Mouse (Mus musculus) hindbrain, embryonic 13.5 days (tissue): ENCODE results near the gene Asxl1. TPM values are rescaled to one million over a fixed set of nuclear protein-coding genes. Genes with fewer than 3 reads are reported as not detected.
"Not testable (repeated sequence)": the region's sequence is repeated elsewhere in the genome, so short reads cannot be mapped to it uniquely, and the experiment has no call there.

ENCODE experiments used
- ATAC-seq: fragments of 200-750 bp; cut with Nextera tagmentation; 2 replicates; pipeline ENCODE4 v1.8.0; 2017; ENCODE audit warnings: moderate TSS enrichment; ENCODE audit not compliant: low FRiP score
- H3K27ac ChIP-seq: fragments of 300-500 bp; sonication (generic); 2 replicates; pipeline ENCODE4 v1.5.1; 2015; ENCODE audit warnings: inconsistent platforms, mild to moderate bottlenecking, moderate library complexity
- H3K27me3 ChIP-seq: fragments of 300-500 bp; sonication (generic); 2 replicates; pipeline ENCODE4 v1.6.1; 2015; ENCODE audit warnings: mild to moderate bottlenecking, inconsistent platforms
- H3K36me3 ChIP-seq: fragments of 300-500 bp; sonication (generic); 2 replicates; pipeline ENCODE4 v1.6.1; 2015; ENCODE audit warnings: mild to moderate bottlenecking, inconsistent platforms
- H3K4me1 ChIP-seq: fragments of 300-500 bp; sonication (generic); replicated peaks from 2 replicates; pipeline ENCODE4 v1.6.1; 2015; ENCODE audit warnings: inconsistent platforms
- H3K4me2 ChIP-seq: fragments of 300-500 bp; sonication (generic); 2 replicates; pipeline ENCODE4 v1.6.1; 2015; ENCODE audit warnings: inconsistent platforms, mild to moderate bottlenecking, moderate library complexity
- H3K4me3 ChIP-seq: fragments of 300-500 bp; sonication (generic); 2 replicates; pipeline ENCODE4 v1.5.1; 2015; ENCODE audit warnings: mild to moderate bottlenecking, inconsistent platforms
- H3K9ac ChIP-seq: fragments of 300-500 bp; sonication (generic); 2 replicates; pipeline ENCODE4 v1.6.1; 2015; ENCODE audit warnings: mild to moderate bottlenecking, inconsistent platforms
- H3K9me3 ChIP-seq: fragments of 300-500 bp; sonication (generic); 2 replicates; pipeline ENCODE4 v1.6.1; 2016; ENCODE audit warnings: inconsistent platforms
- WGBS: fragments of 180-500 bp; shearing (Covaris S2); methylation state at CpG from one replicate; pipeline ENCODE4 v1.1.7; 2015; 5-methylcytosine and 5-hydroxymethylcytosine counted together
- polyA plus RNA-seq: library from polyadenylated mRNA; unstranded; fragments of >200 nt; fragmentation: Nextera tagmentation; extraction: Ambion mirVana; gene quantifications from 2 replicates; pipeline ENCODE4 v1.2.1, GENCODE M21; 2015

Gene Asxl1
- polyA plus RNA-seq, 1 experiment from 2014 or later, result 10.2 TPM

DNA sequence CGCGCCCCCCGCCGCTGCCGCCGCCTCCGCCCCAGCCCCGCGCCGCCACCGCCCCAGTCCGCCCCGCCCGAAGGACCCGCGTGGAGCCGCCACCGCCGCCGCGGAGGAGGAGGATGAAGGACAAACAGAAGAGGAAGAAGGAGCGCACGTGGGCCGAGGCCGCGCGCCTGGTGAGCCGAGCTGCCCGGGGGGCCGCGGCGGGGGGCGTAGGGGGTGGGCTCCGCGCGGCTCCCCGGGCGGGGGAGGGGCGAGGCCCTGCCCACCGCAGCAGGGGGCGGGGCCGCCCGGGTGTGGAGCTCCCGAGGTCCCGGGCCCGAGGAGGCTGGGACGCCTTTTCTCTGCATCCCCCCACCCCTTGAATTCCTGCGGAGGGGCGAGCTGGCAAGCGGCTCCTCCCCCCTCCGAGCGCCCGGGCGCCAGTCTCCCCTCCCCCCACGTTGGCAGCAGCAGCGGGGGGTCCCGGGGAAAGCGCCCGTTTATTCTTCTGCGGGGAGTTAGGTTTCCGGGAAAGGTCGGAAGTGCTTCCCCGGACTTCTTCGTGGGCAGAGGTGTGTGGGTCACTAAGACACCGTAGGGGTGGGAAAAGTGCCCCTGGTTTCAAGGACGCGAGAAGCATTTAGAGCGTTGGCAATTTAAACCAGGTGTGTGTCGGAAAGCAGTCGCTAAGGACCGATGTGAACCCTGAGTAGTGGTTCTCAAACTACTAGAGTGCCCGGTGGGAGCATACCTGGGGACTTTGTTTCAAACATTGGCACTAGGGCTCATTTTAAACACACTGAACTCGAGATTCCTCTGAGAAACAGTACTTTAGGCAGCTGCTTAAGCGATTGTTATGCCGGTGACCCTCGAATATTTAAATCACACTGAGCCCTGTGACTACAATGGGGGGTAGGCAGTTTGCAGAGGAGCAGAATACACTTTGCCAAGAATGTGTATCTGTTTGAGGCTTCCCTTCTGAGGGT is 873 bp downstream of the Asxl1 start:
- H3K9ac ChIP-seq, result peak overlapping the region; percentile 95
- no peaks in the 10 kb centered on the region for H3K9me3 ChIP-seq
- H3K27me3 ChIP-seq, result no peaks in the 10 kb centered on the region
- peak; percentile 14; the same call in 1 of the 2 replicates for ATAC-seq
- no peaks in the 10 kb centered on the region for H3K36me3 ChIP-seq
- peak overlapping the region; percentile 83 for H3K4me2 ChIP-seq
- H3K4me3 ChIP-seq, result peak overlapping the region; percentile 88
- peak overlapping the region; percentile 98 for H3K27ac ChIP-seq
- H3K4me1 ChIP-seq, result peaks cover 49% of the 10 kb centered on the region
- under 1% methylated on average over 32 of the region's 76 CpGs for WGBS

DNA sequence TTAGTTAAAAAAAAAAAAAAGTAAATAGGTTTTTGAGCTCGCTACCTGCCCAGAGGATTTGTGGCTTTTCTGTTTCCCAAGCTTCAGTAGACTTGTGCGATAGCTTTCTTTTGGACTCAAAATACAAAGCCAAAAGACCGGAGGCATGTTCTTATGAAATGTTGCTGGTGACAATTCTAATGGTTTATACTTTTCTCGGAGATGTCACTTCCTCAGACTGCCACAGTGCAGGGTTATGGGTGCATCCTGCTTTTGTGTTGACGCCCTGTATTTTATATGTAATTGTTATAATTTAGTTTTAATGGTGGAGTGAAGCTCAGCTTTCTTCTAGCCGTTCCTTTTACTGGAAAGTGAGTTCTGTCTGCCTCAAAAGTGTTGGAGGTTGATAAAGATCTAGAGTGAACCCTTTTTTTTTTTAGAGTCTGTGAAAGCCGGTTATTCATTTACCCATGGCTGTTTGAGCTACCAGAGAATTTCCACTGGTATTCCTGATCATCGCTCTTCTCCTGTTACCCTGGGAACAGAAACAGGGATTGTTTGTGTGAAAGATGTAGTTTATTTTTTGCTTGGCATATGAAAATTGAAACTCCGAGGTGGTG is 1.7 kb downstream of the Asxl1 start:
- Histone ChIP-seq H3K4me2 (peak overlapping the region; percentile 83), H3K27me3 (no peaks in the 10 kb centered on the region), H3K4me3 (peak overlapping the region; percentile 88), H3K27ac (peak overlapping the region; percentile 98), H3K4me1 (peaks cover 49% of the 10 kb centered on the region), H3K9me3 (no peaks in the 10 kb centered on the region), H3K9ac (peak overlapping the region; percentile 95), H3K36me3 (peaks cover 3% of the 10 kb centered on the region; the same call in 1 of the 2 replicates)
- no peak for ATAC-seq
- WGBS, result 8% methylated on average over 9 of the region's 9 CpGs

DNA sequence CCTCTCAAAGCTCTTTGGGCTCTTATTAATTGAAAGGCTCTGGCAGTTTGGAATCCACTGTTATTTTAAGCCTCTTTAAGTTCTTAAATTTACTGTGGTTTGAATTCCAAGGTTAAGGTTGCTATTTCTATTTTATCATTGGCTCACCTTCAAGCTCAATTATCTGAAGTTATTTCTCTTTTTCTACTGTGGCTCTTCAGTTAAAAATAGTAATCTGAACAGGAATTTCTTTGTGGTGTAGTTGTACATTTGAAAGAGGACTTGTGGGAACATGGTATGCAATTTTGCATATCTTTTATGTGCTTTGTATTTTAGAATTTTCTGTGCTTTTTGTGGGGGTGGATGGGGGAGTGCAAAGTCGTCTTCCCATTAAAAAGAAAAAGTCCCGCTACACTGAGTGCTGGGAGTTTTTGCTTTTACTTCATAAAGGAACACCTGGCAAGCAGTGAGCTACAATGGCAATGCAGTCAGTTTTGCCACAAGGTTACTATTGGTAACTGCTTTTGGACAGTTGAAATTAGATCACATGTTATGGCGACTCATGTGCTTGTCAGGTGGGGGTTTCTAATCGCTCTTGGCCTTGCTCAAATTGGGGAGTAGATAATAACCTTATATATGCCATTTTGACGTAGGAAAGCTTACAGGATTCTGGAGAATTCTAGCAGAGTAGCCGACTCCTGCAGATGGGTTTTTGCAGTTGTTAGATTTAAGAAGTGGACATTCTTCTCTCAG is 2.6 kb downstream of the Asxl1 start:
- no peak for ATAC-seq
- H3K4me3 ChIP-seq, result peak overlapping the region; percentile 88
- H3K9me3 ChIP-seq, result no peaks in the 10 kb centered on the region
- H3K27ac ChIP-seq, result no peak overlapping the region
- H3K4me1 ChIP-seq, result peaks cover 49% of the 10 kb centered on the region
- no peaks in the 10 kb centered on the region for H3K27me3 ChIP-seq
- peak overlapping the region; percentile 39 for H3K9ac ChIP-seq
- H3K4me2 ChIP-seq, result peak overlapping the region; percentile 83
- H3K36me3 ChIP-seq, result peaks cover 10% of the 10 kb centered on the region
- WGBS, result 60% methylated on average over 6 of the region's 6 CpGs

DNA sequence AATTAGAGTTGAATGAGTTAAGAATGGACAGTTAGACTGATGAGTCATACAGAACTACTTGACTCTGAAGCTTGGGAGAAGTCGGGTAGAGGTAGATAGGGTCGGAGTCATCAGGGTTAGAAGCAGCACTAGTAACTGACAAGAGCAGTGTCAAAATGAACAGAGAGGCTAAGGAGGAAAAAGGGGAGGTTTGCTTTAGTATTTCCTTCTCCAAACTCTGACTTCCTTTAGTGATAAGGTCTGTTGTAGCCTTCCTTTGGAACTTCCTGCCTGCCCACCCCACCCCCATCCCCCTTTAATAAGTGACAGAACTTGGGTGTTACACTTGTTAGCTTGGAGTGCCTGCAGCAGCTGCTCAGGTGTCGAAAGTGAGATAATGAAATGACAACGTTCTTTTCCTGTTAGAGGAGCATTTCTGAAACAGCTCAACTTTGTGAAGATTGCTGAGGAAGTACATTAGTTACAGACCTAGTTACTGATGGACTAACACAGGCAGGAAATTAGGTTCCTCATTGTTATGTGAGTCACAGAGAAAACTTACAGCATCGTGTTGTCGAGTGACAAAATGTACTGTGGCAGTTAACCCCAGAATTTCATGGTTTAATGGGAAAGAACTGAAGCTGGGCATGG is 5.0 kb downstream of the Asxl1 start:
- peaks cover 41% of the 10 kb centered on the region for H3K4me1 ChIP-seq
- ATAC-seq, result no peak
- H3K36me3 ChIP-seq, result peaks cover 28% of the 10 kb centered on the region
- 52% methylated on average over 6 of the region's 6 CpGs for WGBS
- no peak overlapping the region for H3K27ac ChIP-seq
- no peak overlapping the region for H3K4me3 ChIP-seq
- no peaks in the 10 kb centered on the region for H3K27me3 ChIP-seq
- H3K9ac ChIP-seq, result no peak overlapping the region
- H3K9me3 ChIP-seq, result no peaks in the 10 kb centered on the region
- H3K4me2 ChIP-seq, result no peak overlapping the region

GRCm38 (mm10) chr2:153354648-153355047 is 9.0 kb downstream of the Asxl1 start:
- H3K36me3 ChIP-seq, result peaks cover 62% of the 10 kb centered on the region
- WGBS, result 92% methylated on average over 2 of the region's 2 CpGs

DNA sequence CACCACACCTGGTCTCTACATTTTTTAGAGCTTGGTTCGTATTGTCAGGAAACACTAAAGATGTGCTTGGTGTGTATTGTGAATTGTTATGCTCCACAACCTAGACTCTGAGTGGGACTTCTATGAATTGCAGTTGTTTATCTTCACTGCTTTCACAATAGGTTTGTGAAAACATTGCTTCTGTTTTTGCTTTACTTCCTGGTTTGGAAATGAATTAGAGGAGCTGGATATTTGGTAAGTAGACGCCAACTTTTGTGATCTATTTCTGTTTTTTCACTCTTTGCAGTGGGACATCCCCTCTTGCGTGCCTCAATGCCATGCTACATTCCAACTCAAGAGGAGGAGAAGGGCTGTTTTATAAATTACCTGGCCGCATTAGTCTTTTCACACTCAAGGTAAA is 11.2 kb downstream of the Asxl1 start:
- no peaks in the 10 kb centered on the region for H3K9me3 ChIP-seq
- no peak for ATAC-seq
- no peak overlapping the region for H3K4me2 ChIP-seq
- no peak overlapping the region for H3K27ac ChIP-seq
- H3K36me3 ChIP-seq, result peaks cover 69% of the 10 kb centered on the region
- WGBS, result 91% methylated on average over 4 of the region's 4 CpGs
- H3K27me3 ChIP-seq, result no peaks in the 10 kb centered on the region
- no peaks in the 10 kb centered on the region for H3K4me1 ChIP-seq
- no peak overlapping the region for H3K4me3 ChIP-seq
- H3K9ac ChIP-seq, result no peak overlapping the region

More at GRCm38 (mm10) chr2:153354648-153355047, 9.0 kb downstream of the Asxl1 start:
- H3K4me2 ChIP-seq, result no peak overlapping the region
- H3K9me3 ChIP-seq, result no peaks in the 10 kb centered on the region
- no peak overlapping the region for H3K9ac ChIP-seq
- no peak overlapping the region for H3K27ac ChIP-seq
- peaks cover 18% of the 10 kb centered on the region for H3K4me1 ChIP-seq
- no peaks in the 10 kb centered on the region for H3K27me3 ChIP-seq
- H3K4me3 ChIP-seq, result no peak overlapping the region
- ATAC-seq, result no peak

- WGBS, result 97% methylated on average over 1 of the region's 1 CpGs
- Histone ChIP-seq H3K9ac (no peak overlapping the region), H3K4me2 (no peak overlapping the region), H3K9me3 (no peaks in the 10 kb centered on the region), H3K36me3 (peaks cover 68% of the 10 kb centered on the region), H3K27me3 (no peaks in the 10 kb centered on the region), H3K4me1 (no peaks in the 10 kb centered on the region), H3K4me3 (no peak overlapping the region), H3K27ac (no peak overlapping the region)
- ATAC-seq, result no peak
These were observed 15.6 kb downstream of the Asxl1 start for GRCm38 (mm10) chr2:153361101-153361710.

GRCm38 (mm10) chr2:153364531-153364930 is 18.9 kb downstream of the Asxl1 start:
- H3K4me1 ChIP-seq, H3K9me3 ChIP-seq, ATAC-seq, H3K27ac ChIP-seq, H3K9ac ChIP-seq, H3K27me3 ChIP-seq, H3K4me2 ChIP-seq, H3K4me3 ChIP-seq: not testable (repeated sequence)
- WGBS, result 94% methylated on average over 14 of the region's 14 CpGs
- H3K36me3 ChIP-seq, result peaks cover 64% of the 10 kb centered on the region

DNA sequence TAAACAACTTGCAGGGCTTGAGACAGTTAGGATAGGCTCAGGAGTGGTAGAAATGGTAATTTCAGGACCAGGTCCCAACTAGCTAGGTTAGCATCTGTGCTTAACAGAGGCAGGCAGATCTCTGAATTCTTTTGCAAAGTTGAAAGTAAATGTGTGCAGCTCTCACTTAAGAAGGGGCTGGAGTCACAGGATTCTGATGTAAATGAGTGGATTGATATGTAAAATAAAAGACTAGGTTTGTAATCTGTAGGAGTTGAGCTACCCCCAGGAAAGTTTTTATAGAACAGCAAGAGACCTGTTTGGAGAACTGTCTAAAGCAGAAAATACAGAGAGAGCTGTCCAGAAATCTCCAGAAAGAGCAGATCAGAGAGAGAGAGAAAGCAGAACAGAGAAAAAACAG is 25.2 kb downstream of the Asxl1 start:
- Histone ChIP-seq H3K27ac (no peak overlapping the region), H3K4me2 (no peak overlapping the region), H3K4me1 (0 out of 2 replicates have a peak, but pooled peaks cover 5% of the 10 kb centered on the region), H3K36me3 (peaks cover 31% of the 10 kb centered on the region), H3K4me3 (no peak overlapping the region), H3K27me3 (no peaks in the 10 kb centered on the region), H3K9me3 (no peaks in the 10 kb centered on the region), H3K9ac (no peak overlapping the region)
- ATAC-seq, result no peak

DNA sequence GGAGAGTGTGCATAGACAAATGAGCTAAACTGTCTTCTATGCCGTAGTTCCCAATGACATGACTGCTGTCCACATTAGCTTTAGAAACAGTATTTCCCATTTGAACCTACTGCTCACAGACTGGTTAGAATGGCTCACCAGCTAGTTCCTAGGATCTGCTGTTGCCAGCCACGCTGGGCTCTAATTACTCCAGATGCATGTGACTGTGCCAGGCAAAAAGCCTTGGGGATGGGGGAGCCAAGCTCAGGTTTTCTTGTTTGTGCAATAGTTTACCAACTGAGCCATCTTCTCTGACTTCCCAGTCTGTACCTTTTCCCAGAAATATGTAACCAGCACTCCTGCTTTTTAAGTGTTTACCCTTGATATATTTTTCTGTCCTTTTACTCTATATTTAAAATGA is 29.8 kb downstream of the Asxl1 start:
- ATAC-seq, result no peak
- H3K9me3 ChIP-seq, result no peaks in the 10 kb centered on the region
- no peak overlapping the region for H3K4me2 ChIP-seq
- H3K27me3 ChIP-seq, result no peaks in the 10 kb centered on the region
- H3K27ac ChIP-seq, result no peak overlapping the region
- H3K4me1 ChIP-seq, result 0 out of 2 replicates have a peak, but pooled peaks cover 5% of the 10 kb centered on the region
- H3K9ac ChIP-seq, result no peak overlapping the region
- H3K4me3 ChIP-seq, result no peak overlapping the region
- H3K36me3 ChIP-seq, result peaks cover 5% of the 10 kb centered on the region
- 82% methylated on average over 2 of the region's 2 CpGs for WGBS

GRCm38 (mm10) chr2:153380479-153380878 is 34.9 kb downstream of the Asxl1 start:
- H3K4me1 ChIP-seq, result no peaks in the 10 kb centered on the region
- H3K4me3 ChIP-seq, result no peak overlapping the region
- WGBS, result 100% methylated on average over 1 of the region's 1 CpGs
- no peak overlapping the region for H3K9ac ChIP-seq
- H3K9me3 ChIP-seq, result no peaks in the 10 kb centered on the region
- H3K27me3 ChIP-seq, result no peaks in the 10 kb centered on the region
- H3K36me3 ChIP-seq, result peaks cover 23% of the 10 kb centered on the region
- H3K4me2 ChIP-seq, result no peak overlapping the region
- ATAC-seq, result no peak
- no peak overlapping the region for H3K27ac ChIP-seq
